8 mouse cellular contexts compared by ENCODE assay signal in the genomic region with DNA sequence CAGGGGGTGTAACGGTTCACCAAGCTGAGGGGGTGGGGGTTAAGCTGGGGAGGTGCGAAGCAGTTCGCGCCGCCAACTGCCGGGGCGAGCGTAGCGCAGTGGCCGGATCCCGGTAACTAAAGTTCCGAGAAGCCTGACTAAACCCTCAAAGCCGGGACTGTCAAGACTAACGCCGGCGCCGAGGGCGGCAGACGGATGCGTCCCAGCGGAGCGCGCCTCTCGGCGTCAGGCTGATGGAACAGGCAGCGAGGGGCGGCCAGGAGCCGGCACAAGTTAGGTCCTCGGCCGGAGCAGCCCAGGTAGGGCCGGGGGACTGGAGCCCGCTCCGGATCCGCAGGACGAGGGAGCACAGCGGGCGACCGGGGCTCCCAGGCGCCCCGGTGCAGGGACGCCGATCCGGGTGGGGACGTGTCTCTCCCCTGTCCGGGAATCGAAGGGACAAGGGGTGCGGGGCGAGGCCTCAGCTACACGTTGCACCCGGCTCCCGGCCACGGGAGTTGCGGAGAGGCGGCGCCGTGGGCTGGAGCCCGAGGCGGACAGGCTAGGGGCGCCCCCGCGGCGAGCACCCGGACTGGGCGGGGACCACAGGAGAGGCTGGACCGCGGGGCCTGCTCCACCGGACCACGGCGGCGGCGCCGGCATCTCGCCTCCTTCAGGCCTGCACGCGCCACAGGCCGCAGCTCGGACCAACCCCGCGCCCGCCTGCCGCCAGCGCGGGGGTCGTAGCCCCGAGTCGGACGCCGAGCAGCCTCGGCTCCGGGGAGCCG. TPM values are rescaled to one million over a fixed set of nuclear protein-coding genes. Genes with fewer than 3 reads are reported as not detected.
A peak's percentile ranks its signal among the peaks of the same experiment; 100 is the strongest.
DNase-seq lines count a peak whose midpoint lies in the region; ATAC-seq and TF ChIP-seq lines count a peak whose summit lies in the region.

No protein-coding gene starts in this region.

- no peaks in the 10 kb centered on the region for H3K36me3 ChIP-seq in C2C12 (ENCODE audit: control insufficient read depth, insufficient read depth)
- H3K36me3 ChIP-seq in embryonic facial prominence, embryonic 15.5 days: no peaks in the 10 kb centered on the region
- no peaks in the 10 kb centered on the region for H3K36me3 ChIP-seq in heart, embryonic 11.5 days (ENCODE audit: control insufficient read depth, insufficient read depth, low read length)
- no peaks in the 10 kb centered on the region for H3K36me3 ChIP-seq in kidney, embryonic 15.5 days
- no peaks in the 10 kb centered on the region for H3K36me3 ChIP-seq in liver, embryonic 14.5 days (replicated peaks; ENCODE audit: control insufficient read depth, insufficient read depth, low read depth)
- H3K36me3 ChIP-seq in neural tube, embryonic 11.5 days (ENCODE audit: control insufficient read depth, insufficient read depth, low read length): no peaks in the 10 kb centered on the region
- no peaks in the 10 kb centered on the region for H3K36me3 ChIP-seq in stomach, embryonic 16.5 days (ENCODE audit: control insufficient read depth, insufficient read depth, low read length)

- H3K4me1 ChIP-seq in embryonic facial prominence, embryonic 15.5 days: peaks cover 22% of the 10 kb centered on the region
- H3K4me1 ChIP-seq in heart, embryonic 11.5 days (ENCODE audit: control insufficient read depth, insufficient read depth, low read length): peaks cover 3% of the 10 kb centered on the region; the same call in 1 of the 2 replicates
- H3K4me1 ChIP-seq in kidney, embryonic 15.5 days: peaks cover 31% of the 10 kb centered on the region
- peaks cover 0 to 5% of the 10 kb centered on the region in 2 experiments; a peak in 2 of 4 replicates for H3K4me1 ChIP-seq in liver, embryonic 14.5 days (replicated peaks; ENCODE audit: control insufficient read depth in 2 of 2, insufficient read depth in 2 of 2, low read length in 1 of 2)
- H3K4me1 ChIP-seq in neural tube, embryonic 11.5 days (ENCODE audit: control insufficient read depth, insufficient read depth, low read length): peaks cover 5% of the 10 kb centered on the region; the same call in 1 of the 2 replicates
- H3K4me1 ChIP-seq in stomach, embryonic 16.5 days (ENCODE audit: control insufficient read depth, insufficient read depth, low read length): peaks cover 10% of the 10 kb centered on the region; the same call in 1 of the 2 replicates

- H3K79me2 ChIP-seq in C2C12 (ENCODE audit: control insufficient read depth, insufficient read depth): peaks cover 53% of the 10 kb centered on the region

- under 1% methylated on average over 71 of the region's 91 CpGs for WGBS in embryonic facial prominence, embryonic 15.5 days
- under 1% methylated on average over 42 of the region's 91 CpGs for WGBS in heart, embryonic 11.5 days (ENCODE audit: insufficient replicate concordance)
- WGBS in kidney, embryonic 15.5 days: under 1% methylated on average over 87 of the region's 91 CpGs
- WGBS in liver, embryonic 14.5 days (ENCODE audit: insufficient replicate concordance): under 1% methylated on average over 80 of the region's 91 CpGs
- WGBS in neural tube, embryonic 11.5 days: under 1% methylated on average over 72 of the region's 91 CpGs
- under 1% methylated on average over 75 of the region's 91 CpGs for WGBS in stomach, embryonic 16.5 days

- peak; percentile 83 for ATAC-seq in embryonic facial prominence, embryonic 15.5 days (ENCODE audit: insufficient number of reproducible peaks, low FRiP score, low TSS enrichment, low read depth)
- peak; percentile 69 for ATAC-seq in heart, embryonic 11.5 days (replicated peaks; ENCODE audit: insufficient number of reproducible peaks, low FRiP score, low TSS enrichment)
- peak; percentile 84 for ATAC-seq in kidney, embryonic 15.5 days (replicated peaks; ENCODE audit: low FRiP score)
- peak; percentile 82 for ATAC-seq in liver, embryonic 14.5 days (ENCODE audit: insufficient read depth)
- peak; percentile 84 for ATAC-seq in neural tube, embryonic 11.5 days (ENCODE audit: insufficient read depth, low FRiP score, low TSS enrichment)
- ATAC-seq in stomach, embryonic 16.5 days (ENCODE audit: insufficient read depth, low FRiP score): peak; percentile 85

- no peaks in the 10 kb centered on the region for H3K9me3 ChIP-seq in embryonic facial prominence, embryonic 15.5 days (replicated peaks)
- no peaks in the 10 kb centered on the region for H3K9me3 ChIP-seq in heart, embryonic 11.5 days (replicated peaks; ENCODE audit: control insufficient read depth, low read length)
- no peaks in the 10 kb centered on the region for H3K9me3 ChIP-seq in kidney, embryonic 15.5 days (replicated peaks)
- H3K9me3 ChIP-seq in liver, embryonic 14.5 days (ENCODE audit: control insufficient read depth, low read length): no peaks in the 10 kb centered on the region
- H3K9me3 ChIP-seq in neural tube, embryonic 11.5 days (ENCODE audit: control insufficient read depth, low read length): no peaks in the 10 kb centered on the region
- H3K9me3 ChIP-seq in stomach, embryonic 16.5 days (replicated peaks; ENCODE audit: control insufficient read depth, low read length): no peaks in the 10 kb centered on the region

- peak overlapping the region; percentile 78 for H3ac ChIP-seq in C2C12 (ENCODE audit: control insufficient read depth, insufficient read length, low read depth)

- peak overlapping the region; percentile 66 for H3K4me3 ChIP-seq in C2C12 (ENCODE audit: insufficient read depth, poor library complexity, severe bottlenecking)
- H3K4me3 ChIP-seq in embryonic facial prominence, embryonic 15.5 days (replicated peaks): peak overlapping the region; percentile 95
- H3K4me3 ChIP-seq in heart, embryonic 11.5 days (ENCODE audit: low read depth, low read length): peak overlapping the region; percentile 69
- peak overlapping the region; percentile 89 for H3K4me3 ChIP-seq in kidney, embryonic 15.5 days (replicated peaks)
- H3K4me3 ChIP-seq in liver, embryonic 14.5 days (ENCODE audit: insufficient read depth in 1 of 2, low read depth in 2 of 2, low read length in 2 of 2): peak overlapping the region; percentile 58 to 75
- peak overlapping the region; percentile 90 for H3K4me3 ChIP-seq in neural tube, embryonic 11.5 days (ENCODE audit: low read depth, low read length)
- peak overlapping the region; percentile 91 for H3K4me3 ChIP-seq in stomach, embryonic 16.5 days (replicated peaks; ENCODE audit: low read length)

- TF ChIP-seq EP300 in liver, embryonic 14.5 days (IDR thresholded peaks at IDR 0.05; ENCODE audit: low read depth): no peak

- peak; percentile 46 to 62 for DNase-seq in adrenal gland, postnatal 4 days (ENCODE audit: low spot score in 2 of 2)
- DNase-seq in liver, embryonic 14.5 days (ENCODE audit: low read depth in 3 of 3, low spot score in 3 of 3): no peak
- DNase-seq in neural tube, embryonic 11.5 days (ENCODE audit: low spot score): peak; percentile 81

- peak overlapping the region; percentile 85 for H3K4me2 ChIP-seq in embryonic facial prominence, embryonic 15.5 days (replicated peaks)
- H3K4me2 ChIP-seq in heart, embryonic 11.5 days: peak overlapping the region; percentile 77
- H3K4me2 ChIP-seq in kidney, embryonic 15.5 days: peak overlapping the region; percentile 89
- peak overlapping the region; percentile 86 for H3K4me2 ChIP-seq in liver, embryonic 14.5 days (ENCODE audit: low read depth)
- peak overlapping the region; percentile 92 for H3K4me2 ChIP-seq in neural tube, embryonic 11.5 days (ENCODE audit: low read depth)
- peak overlapping the region; percentile 87 for H3K4me2 ChIP-seq in stomach, embryonic 16.5 days (ENCODE audit: low read depth, low read length)

- H3K27me3 ChIP-seq in C2C12 (ENCODE audit: control insufficient read depth, insufficient read depth, insufficient read length): no peaks in the 10 kb centered on the region
- no peaks in the 10 kb centered on the region for H3K27me3 ChIP-seq in embryonic facial prominence, embryonic 15.5 days
- 0 out of 2 replicates have a peak, but pooled peaks cover 7% of the 10 kb centered on the region for H3K27me3 ChIP-seq in heart, embryonic 11.5 days (ENCODE audit: control insufficient read depth, insufficient read depth, low read length)
- H3K27me3 ChIP-seq in kidney, embryonic 15.5 days: no peaks in the 10 kb centered on the region
- no peaks in the 10 kb centered on the region for H3K27me3 ChIP-seq in liver, embryonic 14.5 days (ENCODE audit: control insufficient read depth, insufficient read depth, low read length)
- no peaks in the 10 kb centered on the region for H3K27me3 ChIP-seq in neural tube, embryonic 11.5 days (ENCODE audit: control insufficient read depth, insufficient read depth, low read length)
- no peaks in the 10 kb centered on the region for H3K27me3 ChIP-seq in stomach, embryonic 16.5 days (ENCODE audit: control insufficient read depth, insufficient read depth, low read length)

- H3K9ac ChIP-seq in embryonic facial prominence, embryonic 15.5 days: peak overlapping the region; percentile 97
- H3K9ac ChIP-seq in heart, embryonic 11.5 days (ENCODE audit: low read depth, low read length): peak overlapping the region; percentile 86
- peak overlapping the region; percentile 96 for H3K9ac ChIP-seq in kidney, embryonic 15.5 days
- peak overlapping the region; percentile 79 for H3K9ac ChIP-seq in liver, embryonic 14.5 days (replicated peaks)
- H3K9ac ChIP-seq in neural tube, embryonic 11.5 days (ENCODE audit: low read length): peak overlapping the region; percentile 88
- H3K9ac ChIP-seq in stomach, embryonic 16.5 days (ENCODE audit: low read length): peak overlapping the region; percentile 99

- H3K27ac ChIP-seq in embryonic facial prominence, embryonic 15.5 days (replicated peaks): peak overlapping the region; percentile 95
- peak overlapping the region; percentile 82 for H3K27ac ChIP-seq in heart, embryonic 11.5 days (ENCODE audit: low read depth, low read length)
- H3K27ac ChIP-seq in kidney, embryonic 15.5 days: peak overlapping the region; percentile 99
- peak overlapping the region; percentile 4; the same call in 1 of the 2 replicates for H3K27ac ChIP-seq in liver, embryonic 14.5 days
- peak overlapping the region; percentile 89 for H3K27ac ChIP-seq in neural tube, embryonic 11.5 days (ENCODE audit: low read depth, low read length)
- H3K27ac ChIP-seq in stomach, embryonic 16.5 days (ENCODE audit: low read length): peak overlapping the region; percentile 97

- no peak for TF ChIP-seq CTCF in C2C12 (IDR thresholded peaks at IDR 0.05; ENCODE audit: control insufficient read depth, insufficient read depth, insufficient read length)
- no peak for TF ChIP-seq CTCF in liver, embryonic 14.5 days (IDR thresholded peaks at IDR 0.05; ENCODE audit: low read depth)

- H3K79me3 ChIP-seq in C2C12 (ENCODE audit: low read depth): peaks cover 23% of the 10 kb centered on the region

RNA-seq across cellular contexts. Expression of a gene that starts 1.0 kb away (rescaled TPM):
- 5.9 TPM for polyA plus RNA-seq in C2C12 (2012; fragmentation: generic; extraction: Trizol)
- total RNA-seq in adrenal gland, postnatal 4 days (2021): 10 to 100 TPM; 20.9 to 23.7 TPM
- polyA plus RNA-seq in embryonic facial prominence, embryonic 15.5 days (2015; fragmentation: Nextera tagmentation; extraction: Ambion mirVana): 14.1 and 14.6 TPM in 2 replicates
- polyA plus RNA-seq in heart, embryonic 11.5 days (2014; fragmentation: Nextera tagmentation; extraction: Ambion mirVana): 8.2 and 8.5 TPM in 2 replicates
- 21.5 and 25.2 TPM in 2 replicates for polyA plus RNA-seq in kidney, embryonic 15.5 days (2015; fragmentation: Nextera tagmentation; extraction: Ambion mirVana)
- polyA plus RNA-seq in liver, embryonic 14.5 days (2012; rRNA removed): 1.3 and 2.5 TPM in 2 replicates
- 3.8 and 4.4 TPM in 2 replicates for polyA plus RNA-seq in liver, embryonic 14.5 days (2014; fragmentation: Nextera tagmentation; extraction: Ambion mirVana)
- polyA plus RNA-seq in neural tube, embryonic 11.5 days (2014; fragmentation: Nextera tagmentation; extraction: Ambion mirVana): 19.8 and 20.1 TPM in 2 replicates
- 39.9 and 45.9 TPM in 2 replicates for polyA plus RNA-seq in stomach, embryonic 16.5 days (2015; fragmentation: Nextera tagmentation; extraction: Ambion mirVana)

Comparison
In these comparisons a context has a peak if more than half of its experiments do, and no peak if none do; other contexts are left out.
1. DNase-seq: peak in adrenal gland, postnatal 4 days (2 of 2) and neural tube, embryonic 11.5 days (single experiment); none in liver, embryonic 14.5 days (0 of 3).
2. H3K27ac ChIP-seq: peak in every context shown above with its lines; median percentile 99 in kidney, embryonic 15.5 days; 97 in stomach, embryonic 16.5 days; 95 in embryonic facial prominence, embryonic 15.5 days; 89 in neural tube, embryonic 11.5 days; 82 in heart, embryonic 11.5 days; 4 in liver, embryonic 14.5 days.
3. Peak in every context shown above with its lines, with median percentiles within 50 percentile points of each other: H3K4me3 ChIP-seq, ATAC-seq, H3K4me2 ChIP-seq and H3K9ac ChIP-seq.